Mouse (Mus musculus) kidney, postnatal 0 days (tissue): ENCODE results near the gene C1ra. TPM values are rescaled to one million over a fixed set of nuclear protein-coding genes. Genes with fewer than 3 reads are reported as not detected.
"Not testable (repeated sequence)": the region's sequence is repeated elsewhere in the genome, so short reads cannot be mapped to it uniquely, and the experiment has no call there.

Experiments
- ATAC-seq: fragments of 200-750 bp; cut with Nextera tagmentation; replicated peaks from 2 replicates; pipeline ENCODE4 v1.8.0; 2017; ENCODE audit warnings: low read depth, moderate number of reproducible peaks, moderate TSS enrichment, moderate library complexity; ENCODE audit not compliant: low FRiP score
- DNase-seq: peaks from one replicate; pipeline ENCODE4 v3.0.0-alpha.2; 2016; ENCODE audit warnings: low spot score
- H3K27ac ChIP-seq: fragments of 300-500 bp; sonication (generic); 2 replicates; pipeline ENCODE4 v1.5.1; 2014; ENCODE audit warnings: mild to moderate bottlenecking
- H3K27me3 ChIP-seq: fragments of 300-500 bp; sonication (generic); 2 replicates; pipeline ENCODE4 v1.6.1; 2014; ENCODE audit warnings: low read length, mixed read lengths; ENCODE audit not compliant: insufficient read depth
- H3K36me3 ChIP-seq: fragments of 300-500 bp; sonication (generic); 2 replicates; pipeline ENCODE4 v1.6.1; 2014; ENCODE audit warnings: low read length, mixed read lengths; ENCODE audit not compliant: insufficient read depth
- H3K4me1 ChIP-seq: fragments of 300-500 bp; sonication (generic); replicated peaks from 2 replicates; pipeline ENCODE4 v1.6.1; 2014; ENCODE audit warnings: antibody characterized with exemption, low read length, mixed read lengths; ENCODE audit not compliant: insufficient read depth
- H3K4me2 ChIP-seq: fragments of 300-500 bp; sonication (generic); 2 replicates; pipeline ENCODE4 v1.6.1; 2014; ENCODE audit warnings: mild to moderate bottlenecking, low read length, moderate library complexity, mixed read lengths
- H3K4me3 ChIP-seq: fragments of 300-500 bp; sonication (generic); replicated peaks from 2 replicates; pipeline ENCODE4 v1.5.1; 2014; ENCODE audit warnings: low read depth, low read length
- H3K9ac ChIP-seq: fragments of 300-500 bp; sonication (generic); 2 replicates; pipeline ENCODE4 v1.6.1; 2014; ENCODE audit warnings: low read depth, low read length
- H3K9me3 ChIP-seq: fragments of 300-500 bp; sonication (generic); replicated peaks from 2 replicates; pipeline ENCODE4 v1.6.1; 2016; ENCODE audit warnings: low read length, inconsistent platforms, mixed read lengths
- CTCF ChIP-seq: IDR thresholded peaks from 2 replicates; pipeline ENCODE4 v1.5.1; 2016; ENCODE audit warnings: antibody characterized with exemption, low read depth, mild to moderate bottlenecking, moderate library complexity
- WGBS: fragments of 180-500 bp; shearing (Covaris S2); extraction: QIAGEN DNeasy Blood & Tissue Kit; methylation state at CpG from one replicate; pipeline ENCODE4 v1.1.7; 2014; 5-methylcytosine and 5-hydroxymethylcytosine counted together
- polyA plus RNA-seq: library from polyadenylated mRNA; unstranded; fragments of >200 nt; fragmentation: Nextera tagmentation; extraction: Ambion mirVana; gene quantifications from 2 replicates; pipeline ENCODE4 v1.2.1, GENCODE M21; 2015

C1ra gene
- polyA plus RNA-seq, 1 experiment from 2014 or later, result 20.5 TPM

DNA sequence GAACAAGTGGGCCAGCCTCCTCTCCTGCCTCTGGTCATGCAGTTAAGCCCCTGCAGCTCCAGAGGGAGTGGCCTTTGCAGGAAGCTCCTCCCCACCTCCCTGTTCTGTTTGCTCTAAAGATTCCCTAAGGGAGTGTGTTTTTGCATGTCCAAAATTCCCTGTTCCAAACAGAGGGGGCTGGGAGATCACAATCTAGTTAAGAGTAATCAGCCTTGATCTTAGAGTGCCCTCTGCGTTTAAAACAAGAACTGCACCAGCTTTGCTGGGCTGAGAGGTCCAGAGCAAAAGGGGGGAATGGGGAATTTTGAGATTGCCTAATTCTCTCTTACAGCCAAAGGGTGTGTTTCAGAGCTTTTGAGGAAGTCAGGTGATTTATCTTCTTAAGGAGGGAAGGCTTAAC is 30.1 kb downstream of the C1ra start, which contains the start of gene C1s1:
TSS of gene C1s1 (minus strand) at position 76 of the 400 bp plus-strand sequence.
- peak; percentile 76 for DNase-seq
- WGBS, result 0% methylated on average over 1 of the region's 1 CpGs
- peak; percentile 81 for ATAC-seq

GRCm38 (mm10) chr6:124544466-124544865 is 32.3 kb downstream of the C1ra start:
- Histone ChIP-seq H3K4me2 (no peak overlapping the region), H3K4me3 (no peak overlapping the region), H3K36me3 (no peaks in the 10 kb centered on the region), H3K27ac (no peak overlapping the region), H3K9ac (no peak overlapping the region), H3K9me3 (no peaks in the 10 kb centered on the region), H3K4me1 (no peaks in the 10 kb centered on the region), H3K27me3 (no peaks in the 10 kb centered on the region)
- DNase-seq (peak; percentile 47), ATAC-seq (no peak)
- WGBS, result 77% methylated on average over 6 of the region's 6 CpGs
- peak; percentile 55; the same call in 1 of the 2 replicates for TF ChIP-seq CTCF

More for the DNA sequence above, 30.1 kb downstream of the C1ra start, which contains the start of gene C1s1:
- H3K4me1 ChIP-seq, H3K4me3 ChIP-seq, H3K9me3 ChIP-seq, H3K36me3 ChIP-seq, H3K9ac ChIP-seq, H3K27me3 ChIP-seq, H3K27ac ChIP-seq: not testable (repeated sequence)
- peak; percentile 68 for TF ChIP-seq CTCF
- H3K4me2 ChIP-seq, result peak within 1 kb of the TSS; percentile 18; the same call in 1 of the 2 replicates

GRCm38 (mm10) chr6:124545425-124545824 is 33.2 kb downstream of the C1ra start:
- no peak overlapping the region for H3K4me2 ChIP-seq
- DNase-seq (no peak), ATAC-seq (no peak)
- no peaks in the 10 kb centered on the region for H3K9me3 ChIP-seq
- TF ChIP-seq CTCF, result peak; percentile 28; the same call in 1 of the 2 replicates
- no peaks in the 10 kb centered on the region for H3K36me3 ChIP-seq
- H3K4me1 ChIP-seq, result no peaks in the 10 kb centered on the region
- 63% methylated on average over 2 of the region's 2 CpGs for WGBS
- no peaks in the 10 kb centered on the region for H3K27me3 ChIP-seq
- no peak overlapping the region for H3K4me3 ChIP-seq
- no peak overlapping the region for H3K27ac ChIP-seq
- H3K9ac ChIP-seq, result no peak overlapping the region

DNA sequence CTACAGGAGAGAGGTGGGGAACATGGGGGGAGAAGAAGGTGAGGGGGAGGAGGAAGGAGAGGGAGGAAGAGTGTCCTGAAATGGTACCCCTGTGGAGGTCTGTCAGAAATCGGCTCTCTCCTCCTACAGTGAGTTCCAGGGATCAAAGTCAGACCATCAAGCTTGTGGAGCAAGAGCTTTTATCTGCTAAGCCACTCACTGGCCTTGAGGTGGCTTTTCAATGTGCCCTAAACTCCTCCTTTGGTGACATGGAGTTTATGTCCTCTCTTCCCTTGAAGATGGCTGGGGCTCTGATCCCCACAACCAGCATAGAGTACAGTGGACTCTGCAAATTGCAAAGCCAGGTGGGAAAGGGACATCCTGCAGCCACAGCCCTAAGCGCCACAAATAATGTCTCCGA is 35.8 kb downstream of the C1ra start:
- H3K4me1 ChIP-seq, H3K36me3 ChIP-seq, H3K27ac ChIP-seq, DNase-seq, H3K4me3 ChIP-seq, H3K9me3 ChIP-seq, H3K27me3 ChIP-seq, ATAC-seq, H3K4me2 ChIP-seq, H3K9ac ChIP-seq: not testable (repeated sequence)
- 95% methylated on average over 2 of the region's 3 CpGs for WGBS

- WGBS, result 94% methylated on average over 3 of the region's 3 CpGs
- no peaks in the 10 kb centered on the region for H3K4me1 ChIP-seq
- H3K9me3 ChIP-seq, result 0 out of 2 replicates have a peak, but pooled peaks cover 4% of the 10 kb centered on the region
- H3K4me2 ChIP-seq, result no peak overlapping the region
- TF ChIP-seq CTCF, result no peak
- H3K27me3 ChIP-seq, result no peaks in the 10 kb centered on the region
- no peaks in the 10 kb centered on the region for H3K36me3 ChIP-seq
- DNase-seq (no peak), ATAC-seq (no peak)
- no peak overlapping the region for H3K9ac ChIP-seq
- no peak overlapping the region for H3K4me3 ChIP-seq
- H3K27ac ChIP-seq, result no peak overlapping the region
Measured at GRCm38 (mm10) chr6:124549023-124549550, 36.9 kb downstream of the C1ra start.

GRCm38 (mm10) chr6:124552766-124553165 is 40.6 kb downstream of the C1ra start:
- 80% methylated on average over 22 of the region's 22 CpGs for WGBS
- no peaks in the 10 kb centered on the region for H3K36me3 ChIP-seq
- H3K4me2 ChIP-seq, result no peak overlapping the region
- no peaks in the 10 kb centered on the region for H3K27me3 ChIP-seq
- no peak overlapping the region for H3K9ac ChIP-seq
- DNase-seq, result no peak
- no peak overlapping the region for H3K4me3 ChIP-seq
- no peak for ATAC-seq
- H3K27ac ChIP-seq, result no peak overlapping the region
- H3K9me3 ChIP-seq, result 0 out of 2 replicates have a peak, but pooled peaks cover 4% of the 10 kb centered on the region
- TF ChIP-seq CTCF, result no peak
- H3K4me1 ChIP-seq, result no peaks in the 10 kb centered on the region

DNA sequence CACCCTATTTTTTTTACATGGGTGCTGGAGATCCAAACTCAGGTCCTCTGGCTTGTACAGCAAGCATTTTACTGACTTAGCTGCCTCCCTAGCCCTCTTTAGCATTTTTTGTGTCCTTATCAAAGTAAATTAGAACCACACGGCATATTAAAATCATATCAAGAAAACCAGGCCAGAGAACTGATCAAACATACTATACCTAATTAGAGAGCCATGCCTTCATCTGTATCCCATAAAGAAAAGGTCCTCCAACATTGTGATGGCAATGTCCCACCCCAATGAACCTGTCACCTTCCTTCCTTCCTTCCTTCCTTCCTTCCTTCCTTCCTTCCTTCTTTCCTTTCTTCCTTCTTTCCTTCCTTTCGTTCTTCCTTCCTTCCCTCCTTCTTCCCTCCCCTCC is 43.8 kb downstream of the C1ra start:
- WGBS, result 88% methylated on average over 2 of the region's 2 CpGs
- not testable (repeated sequence) for ATAC-seq, H3K4me1 ChIP-seq, H3K27ac ChIP-seq, DNase-seq, H3K9ac ChIP-seq, H3K9me3 ChIP-seq, H3K4me2 ChIP-seq, H3K27me3 ChIP-seq, H3K4me3 ChIP-seq, H3K36me3 ChIP-seq

- not testable (repeated sequence) for H3K9me3 ChIP-seq, DNase-seq, H3K36me3 ChIP-seq, H3K4me3 ChIP-seq, ATAC-seq, H3K9ac ChIP-seq, H3K27ac ChIP-seq, H3K4me2 ChIP-seq, H3K27me3 ChIP-seq, H3K4me1 ChIP-seq
- WGBS, result 85% methylated on average over 4 of the region's 4 CpGs
Measured at GRCm38 (mm10) chr6:124561156-124561555, 49.0 kb downstream of the C1ra start.

DNA sequence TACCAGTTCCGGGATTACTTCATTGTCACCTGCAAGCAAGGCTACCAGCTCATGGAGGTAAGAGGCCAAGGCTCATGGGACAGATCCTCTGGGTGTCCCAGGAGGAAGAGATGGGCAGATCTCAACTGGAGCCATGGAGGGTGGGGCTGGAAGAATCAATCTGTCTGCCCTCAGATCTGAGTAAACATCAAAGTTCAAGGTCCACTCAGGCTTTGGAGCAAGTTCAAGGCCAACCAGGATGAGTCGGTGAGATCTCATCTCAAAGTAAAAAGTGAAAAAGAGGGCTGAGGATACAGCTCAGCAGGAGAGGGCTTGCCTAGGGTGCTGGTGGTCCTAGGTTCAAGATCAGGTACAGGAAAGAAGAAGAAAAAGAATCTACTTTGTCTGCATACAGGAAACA is 49.4 kb downstream of the C1ra start:
- not testable (repeated sequence) for DNase-seq, H3K9me3 ChIP-seq, H3K27me3 ChIP-seq, H3K4me3 ChIP-seq, ATAC-seq, H3K9ac ChIP-seq, H3K36me3 ChIP-seq, H3K4me2 ChIP-seq, H3K4me1 ChIP-seq, H3K27ac ChIP-seq
- 100% methylated on average over 2 of the region's 2 CpGs for WGBS
